Mouse (Mus musculus) heart, embryonic 13.5 days (tissue): ENCODE data around the gene Sptlc3. TPM values are rescaled to one million over a fixed set of nuclear protein-coding genes. Genes with fewer than 3 reads are reported as not detected.

Source experiments
- ATAC-seq: fragments of 200-750 bp; cut with Nextera tagmentation; 2 replicates; pipeline ENCODE4 v1.8.0; 2017; ENCODE audit warnings: moderate TSS enrichment; ENCODE audit not compliant: insufficient number of reproducible peaks, low FRiP score, low TSS enrichment; ENCODE audit errors: extremely low read depth
- H3K27ac ChIP-seq: fragments of 300-500 bp; sonication (generic); replicated peaks from 2 replicates; pipeline ENCODE4 v1.5.1; 2015; ENCODE audit warnings: moderate library complexity, mild to moderate bottlenecking, inconsistent platforms
- H3K27me3 ChIP-seq: fragments of 300-500 bp; sonication (generic); replicated peaks from 2 replicates; pipeline ENCODE4 v1.6.1; 2015; ENCODE audit warnings: mild to moderate bottlenecking, inconsistent platforms
- H3K36me3 ChIP-seq: fragments of 300-500 bp; sonication (generic); 2 replicates; pipeline ENCODE4 v1.6.1; 2015; ENCODE audit warnings: mild to moderate bottlenecking, inconsistent platforms
- H3K4me1 ChIP-seq: fragments of 300-500 bp; sonication (generic); 2 replicates; pipeline ENCODE4 v1.6.1; 2015; ENCODE audit warnings: inconsistent platforms
- H3K4me2 ChIP-seq: fragments of 300-500 bp; sonication (generic); 2 replicates; pipeline ENCODE4 v1.6.1; 2015; ENCODE audit warnings: inconsistent platforms, mild to moderate bottlenecking, moderate library complexity
- H3K4me3 ChIP-seq: fragments of 300-500 bp; sonication (generic); 2 replicates; pipeline ENCODE4 v1.5.1; 2015; ENCODE audit warnings: moderate library complexity, mild to moderate bottlenecking, inconsistent platforms
- H3K9ac ChIP-seq: fragments of 300-500 bp; sonication (generic); 2 replicates; pipeline ENCODE4 v1.6.1; 2015; ENCODE audit warnings: inconsistent platforms, mild to moderate bottlenecking, moderate library complexity
- H3K9me3 ChIP-seq: fragments of 300-500 bp; sonication (generic); 2 replicates; pipeline ENCODE4 v1.6.1; 2016; ENCODE audit warnings: inconsistent platforms
- WGBS: fragments of 180-500 bp; shearing (Covaris S2); methylation state at CpG from one replicate; pipeline ENCODE4 v1.1.7; 2015; ENCODE audit warnings: mixed read lengths; 5-methylcytosine and 5-hydroxymethylcytosine counted together
- polyA plus RNA-seq: library from polyadenylated mRNA; unstranded; fragments of >200 nt; fragmentation: Nextera tagmentation; extraction: Ambion mirVana; gene quantifications from 2 replicates; pipeline ENCODE4 v1.2.1, GENCODE M21; 2015

Gene Sptlc3
- polyA plus RNA-seq = 0.06 TPM in 1 of 2 replicates, not detected in the other

DNA sequence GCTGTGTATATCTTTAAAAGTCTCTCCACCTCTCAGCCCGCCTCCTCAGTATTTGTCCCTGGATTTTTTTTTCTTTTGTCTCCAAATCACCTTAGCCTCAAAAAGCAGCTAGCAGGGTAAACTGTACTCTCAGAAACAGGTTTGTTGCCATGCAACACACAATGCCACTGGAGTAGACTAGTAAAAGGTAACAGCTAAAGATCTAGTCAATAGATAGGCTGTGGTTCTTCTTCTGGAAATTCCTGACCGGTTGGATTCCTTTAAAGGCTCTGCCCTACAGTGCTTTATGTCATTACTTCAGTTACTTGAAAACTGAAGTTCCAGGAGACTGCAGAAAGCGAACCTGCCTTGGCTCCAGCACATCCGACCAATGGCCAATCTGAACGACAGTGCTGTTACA lies at the start of gene Sptlc3:
Gene Sptlc3 (plus strand): TSS at position 78 of the 400 bp plus-strand sequence.
- WGBS = 62% methylated on average over 5 of the region's 5 CpGs
- Histone ChIP-seq H3K4me3 (no peak within 1 kb of the TSS), H3K9ac (no peak within 1 kb of the TSS), H3K4me1 (no peaks in the 10 kb centered on the region), H3K36me3 (no peaks in the 10 kb centered on the region), H3K27ac (no peak within 1 kb of the TSS), H3K9me3 (no peaks in the 10 kb centered on the region), H3K27me3 (no peaks in the 10 kb centered on the region), H3K4me2 (no peak within 1 kb of the TSS)
- ATAC-seq = no peak

DNA sequence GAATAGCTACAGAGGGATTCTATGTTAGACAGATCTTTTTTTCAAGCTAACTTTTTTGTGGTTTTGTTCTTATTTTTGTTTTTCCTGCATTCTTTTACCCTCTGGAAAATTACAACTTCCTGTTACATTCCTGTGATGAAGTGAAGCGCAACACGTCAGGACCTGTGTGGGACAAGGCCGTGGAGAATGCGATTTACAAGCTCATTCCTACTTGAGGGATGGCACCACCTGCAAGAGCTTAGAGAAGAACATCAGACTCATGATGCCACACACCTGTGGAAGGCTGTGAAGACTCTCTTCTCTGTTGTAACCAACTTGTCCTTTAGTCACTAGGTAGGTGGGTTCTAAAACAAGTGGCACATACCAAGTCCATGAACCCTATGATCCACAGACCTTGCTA lies 26.0 kb upstream of the Sptlc3 start:
- H3K9ac ChIP-seq = no peak overlapping the region
- no peak for ATAC-seq
- no peak overlapping the region for H3K27ac ChIP-seq
- H3K36me3 ChIP-seq = no peaks in the 10 kb centered on the region
- no peak overlapping the region for H3K4me3 ChIP-seq
- no peaks in the 10 kb centered on the region for H3K27me3 ChIP-seq
- no peaks in the 10 kb centered on the region for H3K9me3 ChIP-seq
- no peaks in the 10 kb centered on the region for H3K4me1 ChIP-seq
- WGBS = 77% methylated on average over 4 of the region's 4 CpGs
- H3K4me2 ChIP-seq = no peak overlapping the region

DNA sequence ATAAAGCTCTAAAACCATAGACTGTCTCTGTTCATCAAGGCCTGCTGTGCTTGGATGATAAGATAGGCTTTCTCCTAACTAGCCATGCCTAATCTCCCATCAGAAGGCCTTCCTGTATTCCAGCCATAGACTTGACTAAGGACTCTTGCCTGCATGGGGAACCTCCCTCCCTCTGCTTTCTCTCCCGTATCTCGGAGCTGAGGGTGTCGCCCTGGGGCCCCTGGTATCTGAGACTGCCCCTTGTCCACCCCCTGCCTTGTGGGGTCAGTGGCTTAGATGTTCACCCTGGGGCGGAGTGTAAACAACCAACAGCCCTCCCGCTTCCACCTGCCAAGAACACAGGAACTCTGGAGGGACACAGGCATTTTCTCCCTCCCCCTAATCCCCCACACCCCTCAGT lies 5.0 kb upstream of the Sptlc3 start:
- H3K4me1 ChIP-seq = no peaks in the 10 kb centered on the region
- H3K4me3 ChIP-seq = no peak overlapping the region
- H3K27me3 ChIP-seq = no peaks in the 10 kb centered on the region
- no peak overlapping the region for H3K9ac ChIP-seq
- 43% methylated on average over 5 of the region's 5 CpGs for WGBS
- no peaks in the 10 kb centered on the region for H3K36me3 ChIP-seq
- no peak overlapping the region for H3K4me2 ChIP-seq
- H3K27ac ChIP-seq = no peak overlapping the region
- no peak for ATAC-seq
- H3K9me3 ChIP-seq = no peaks in the 10 kb centered on the region

DNA sequence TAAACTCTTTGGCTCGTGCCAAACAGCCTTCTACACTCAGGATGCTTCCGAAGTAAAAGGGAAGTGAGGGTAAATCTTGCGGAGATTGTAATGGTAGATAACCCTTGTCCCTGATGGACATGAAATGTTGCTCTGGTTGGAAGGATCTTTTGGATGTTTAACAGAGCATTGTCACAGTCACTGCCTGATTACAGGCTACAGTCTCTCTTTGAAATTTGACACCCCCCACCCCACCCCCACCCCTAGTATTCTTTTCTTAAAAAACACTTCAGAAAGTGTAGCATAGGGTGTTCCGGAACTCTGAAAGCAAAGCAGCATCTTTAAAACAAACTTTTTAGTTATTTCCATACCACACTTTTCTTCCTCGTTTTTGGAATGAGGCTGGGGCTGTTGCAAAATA lies 916 bp downstream of the Sptlc3 start:
- Histone ChIP-seq H3K9me3 (no peaks in the 10 kb centered on the region), H3K4me2 (no peak overlapping the region), H3K36me3 (no peaks in the 10 kb centered on the region), H3K4me3 (no peak overlapping the region), H3K9ac (no peak overlapping the region), H3K4me1 (no peaks in the 10 kb centered on the region), H3K27me3 (no peaks in the 10 kb centered on the region), H3K27ac (no peak overlapping the region)
- no peak for ATAC-seq
- WGBS = 31% methylated on average over 5 of the region's 5 CpGs

DNA sequence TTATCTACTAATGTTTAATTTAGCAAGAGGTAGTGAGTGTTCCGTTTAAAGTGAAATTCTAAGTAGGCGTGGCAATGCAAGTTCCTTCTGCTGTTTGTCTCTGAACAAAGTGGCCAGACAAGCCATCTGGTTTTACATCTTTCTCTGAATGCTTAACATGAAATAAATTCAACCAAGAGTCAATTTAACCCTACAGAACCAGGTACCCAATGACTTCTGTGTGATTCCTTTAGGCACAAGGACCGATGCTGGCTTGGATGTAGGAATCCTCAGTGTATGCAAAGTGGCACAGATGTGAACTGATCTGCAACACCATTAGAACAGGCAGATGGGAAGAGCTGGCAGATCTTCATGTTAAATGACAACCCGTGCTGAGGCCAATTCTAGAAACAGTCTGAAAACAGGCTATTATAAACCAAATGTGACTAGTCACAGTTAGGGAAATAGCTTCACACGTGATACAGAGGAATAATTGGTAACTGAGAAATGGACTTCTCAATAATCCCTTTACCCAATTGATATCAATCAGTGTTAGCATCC lies 68.3 kb downstream of the Sptlc3 start:
- H3K9ac ChIP-seq = no peak overlapping the region
- no peak overlapping the region for H3K4me3 ChIP-seq
- H3K9me3 ChIP-seq = no peaks in the 10 kb centered on the region
- H3K27me3 ChIP-seq = no peaks in the 10 kb centered on the region
- no peak for ATAC-seq
- H3K36me3 ChIP-seq = no peaks in the 10 kb centered on the region
- 72% methylated on average over 5 of the region's 5 CpGs for WGBS
- H3K4me1 ChIP-seq = no peaks in the 10 kb centered on the region
- H3K27ac ChIP-seq = no peak overlapping the region
- no peak overlapping the region for H3K4me2 ChIP-seq

DNA sequence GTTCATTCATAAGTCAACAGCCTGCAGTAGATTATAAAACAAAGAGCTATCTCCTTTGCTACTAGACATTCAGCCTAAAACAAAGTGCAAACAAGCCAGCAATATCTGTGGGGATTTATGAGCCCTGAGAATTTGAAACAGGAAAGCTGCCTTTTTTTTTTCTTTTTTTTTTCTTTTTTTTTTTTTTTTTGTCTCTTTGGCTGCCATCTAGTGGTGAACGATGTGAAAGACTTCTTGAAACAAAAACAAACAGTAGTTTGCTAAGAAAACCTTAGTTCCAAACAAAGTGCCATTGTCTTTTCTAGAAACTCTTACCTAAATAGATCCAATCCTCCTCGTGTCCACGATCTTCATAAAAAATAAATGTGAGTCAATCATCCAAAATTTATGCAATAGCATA lies 85.6 kb downstream of the Sptlc3 start:
- peaks cover 3% of the 10 kb centered on the region; the same call in 1 of the 2 replicates for H3K4me1 ChIP-seq
- no peak overlapping the region for H3K27ac ChIP-seq
- 6% methylated on average over 3 of the region's 3 CpGs for WGBS
- no peak for ATAC-seq
- H3K9ac ChIP-seq = no peak overlapping the region
- no peaks in the 10 kb centered on the region for H3K27me3 ChIP-seq
- H3K36me3 ChIP-seq = no peaks in the 10 kb centered on the region
- no peak overlapping the region for H3K4me2 ChIP-seq
- H3K9me3 ChIP-seq = no peaks in the 10 kb centered on the region
- H3K4me3 ChIP-seq = no peak overlapping the region

DNA sequence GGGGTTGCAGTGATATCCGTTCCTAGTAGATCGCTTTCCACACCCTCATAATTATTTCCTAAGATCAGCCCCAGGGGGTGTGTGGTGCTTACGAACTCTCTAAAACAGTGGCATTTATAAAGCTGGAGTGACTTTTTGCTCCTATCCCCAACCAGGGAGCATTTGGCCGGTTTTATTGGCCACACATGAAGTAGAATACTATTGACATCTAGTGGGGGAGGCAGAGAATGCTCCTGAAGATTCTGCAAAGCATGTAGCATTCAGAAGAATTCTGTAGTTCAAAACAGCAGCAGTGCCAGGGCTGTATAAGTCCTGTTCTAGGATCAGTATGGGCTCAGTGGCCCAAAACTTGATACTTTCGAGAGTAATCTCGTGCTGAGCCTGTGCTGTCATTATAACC lies 89.1 kb downstream of the Sptlc3 start:
- H3K27me3 ChIP-seq = no peaks in the 10 kb centered on the region
- H3K9ac ChIP-seq = no peak overlapping the region
- H3K9me3 ChIP-seq = no peaks in the 10 kb centered on the region
- ATAC-seq = no peak
- H3K4me3 ChIP-seq = no peak overlapping the region
- H3K36me3 ChIP-seq = no peaks in the 10 kb centered on the region
- H3K4me2 ChIP-seq = no peak overlapping the region
- H3K4me1 ChIP-seq = peaks cover 3% of the 10 kb centered on the region; the same call in 1 of the 2 replicates
- 43% methylated on average over 6 of the region's 6 CpGs for WGBS
- H3K27ac ChIP-seq = no peak overlapping the region

DNA sequence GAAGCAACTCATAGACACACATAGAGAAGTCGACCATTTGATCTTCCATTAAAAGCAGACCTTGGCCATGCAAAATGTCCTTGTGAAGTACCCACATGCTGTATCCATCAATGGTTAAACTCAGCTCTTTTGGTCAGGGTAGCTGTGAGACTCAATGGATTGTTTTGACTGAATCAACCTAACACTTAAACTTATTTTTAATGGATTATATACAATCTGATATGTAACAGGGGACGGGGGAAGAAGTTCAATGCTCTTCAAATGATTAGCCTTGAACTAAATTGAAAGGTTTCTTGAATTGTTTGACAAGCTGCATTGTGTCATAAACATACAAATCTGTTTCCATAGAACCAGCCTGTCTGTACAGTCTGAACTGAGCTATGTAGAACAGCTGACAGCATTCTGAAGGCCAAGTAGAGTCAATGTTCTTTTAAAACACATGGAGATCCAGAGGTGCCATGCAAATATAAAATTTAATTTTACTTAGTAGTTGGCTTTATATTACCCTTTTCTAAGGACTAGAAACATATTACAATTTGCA lies 94.0 kb downstream of the Sptlc3 start:
- ATAC-seq = no peak
- H3K4me3 ChIP-seq = no peak overlapping the region
- H3K4me1 ChIP-seq = peaks cover 3% of the 10 kb centered on the region; the same call in 1 of the 2 replicates
- no peak overlapping the region for H3K27ac ChIP-seq
- H3K27me3 ChIP-seq = no peaks in the 10 kb centered on the region
- H3K36me3 ChIP-seq = no peaks in the 10 kb centered on the region
- H3K4me2 ChIP-seq = no peak overlapping the region
- no peak overlapping the region for H3K9ac ChIP-seq
- no peaks in the 10 kb centered on the region for H3K9me3 ChIP-seq
- WGBS = 75% methylated on average over 2 of the region's 2 CpGs

DNA sequence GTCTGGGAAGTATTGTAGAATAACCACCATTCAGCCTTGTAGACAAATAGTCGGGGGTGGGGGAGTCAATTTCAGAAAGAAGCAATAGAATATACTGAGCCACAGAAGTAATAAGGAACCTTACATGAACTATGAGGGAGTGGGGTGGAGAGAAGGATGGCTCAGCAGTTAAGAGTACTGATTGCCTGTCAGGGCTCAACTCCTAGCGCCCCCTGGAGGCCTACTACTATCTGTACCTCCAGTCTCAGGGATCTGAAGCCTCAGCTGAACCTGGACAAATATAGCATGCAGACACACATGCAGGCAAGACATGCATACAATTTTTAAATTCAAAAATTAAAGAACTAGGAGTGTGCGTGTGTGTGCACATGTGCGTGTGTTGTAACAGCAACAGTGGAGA lies 96.2 kb downstream of the Sptlc3 start:
- H3K4me2 ChIP-seq = no peak overlapping the region
- H3K27ac ChIP-seq = no peak overlapping the region
- H3K4me1 ChIP-seq = no peaks in the 10 kb centered on the region
- WGBS = 34% methylated on average over 4 of the region's 4 CpGs
- H3K9ac ChIP-seq = no peak overlapping the region
- H3K36me3 ChIP-seq = no peaks in the 10 kb centered on the region
- no peak overlapping the region for H3K4me3 ChIP-seq
- H3K9me3 ChIP-seq = no peaks in the 10 kb centered on the region
- H3K27me3 ChIP-seq = no peaks in the 10 kb centered on the region
- ATAC-seq = no peak

DNA sequence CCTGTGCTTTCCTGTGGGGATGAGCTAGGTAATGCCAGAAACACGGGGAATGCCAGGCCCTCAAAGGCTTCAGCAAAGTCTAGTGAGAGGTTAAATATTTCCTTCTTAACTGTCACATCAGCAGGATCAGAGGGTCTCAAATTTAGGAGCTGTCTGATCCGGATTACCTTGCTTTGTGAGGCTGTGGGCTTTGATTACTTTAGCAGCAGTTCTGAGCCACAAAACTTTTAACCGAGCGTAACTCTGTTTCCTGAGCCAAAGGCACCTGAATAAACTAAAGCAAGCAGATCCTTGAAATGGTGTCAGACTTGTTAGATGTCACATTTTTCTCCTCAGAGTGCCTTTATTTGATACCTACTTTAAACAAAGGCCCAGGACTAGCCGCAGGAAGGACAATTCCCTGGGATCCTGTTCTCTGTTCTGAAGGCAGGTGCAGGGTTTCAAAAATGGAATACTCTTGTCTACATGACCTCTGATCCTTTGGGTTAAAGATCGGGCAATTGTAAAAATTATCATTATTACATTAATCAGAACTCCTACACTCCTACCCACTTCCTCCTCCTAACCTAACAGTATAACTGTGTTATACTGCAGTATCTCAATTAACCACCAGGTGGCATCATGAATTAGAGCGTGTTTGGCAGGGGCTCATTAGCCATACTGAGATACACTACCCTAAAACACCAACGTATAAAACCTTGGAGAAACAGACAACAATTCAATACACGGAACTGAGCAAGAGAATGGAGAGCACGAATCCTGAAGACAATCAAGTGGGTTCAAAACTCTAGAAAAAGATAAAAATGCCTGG lies 97.4 kb downstream of the Sptlc3 start:
- Histone ChIP-seq H3K4me3 (no peak overlapping the region), H3K27me3 (no peaks in the 10 kb centered on the region), H3K4me2 (no peak overlapping the region), H3K9ac (no peak overlapping the region), H3K36me3 (no peaks in the 10 kb centered on the region), H3K27ac (no peak overlapping the region), H3K9me3 (no peaks in the 10 kb centered on the region), H3K4me1 (no peaks in the 10 kb centered on the region)
- 43% methylated on average over 10 of the region's 10 CpGs for WGBS
- ATAC-seq = no peak

DNA sequence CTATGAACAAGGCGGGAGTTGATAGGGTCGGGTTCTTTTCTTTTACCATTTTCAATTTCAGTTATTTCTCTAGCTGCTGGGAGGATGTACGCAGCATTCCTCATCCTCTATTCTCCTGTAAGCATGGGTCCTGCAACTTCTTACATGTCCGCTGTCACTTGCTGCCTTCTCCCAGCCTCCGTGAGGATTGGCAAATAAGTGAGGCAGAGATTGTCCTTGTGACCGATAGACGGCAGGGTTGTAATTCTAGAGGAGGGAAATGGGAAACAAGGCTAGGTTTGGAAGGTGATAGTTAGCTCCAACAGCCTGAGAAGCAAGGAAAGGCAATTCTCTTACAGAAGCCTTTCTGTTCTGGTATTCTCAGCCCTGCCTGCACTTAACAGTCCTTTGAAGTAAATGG lies 98.4 kb downstream of the Sptlc3 start:
- no peak overlapping the region for H3K4me2 ChIP-seq
- H3K4me3 ChIP-seq = no peak overlapping the region
- no peaks in the 10 kb centered on the region for H3K36me3 ChIP-seq
- H3K9me3 ChIP-seq = no peaks in the 10 kb centered on the region
- no peaks in the 10 kb centered on the region for H3K4me1 ChIP-seq
- ATAC-seq = no peak
- no peaks in the 10 kb centered on the region for H3K27me3 ChIP-seq
- no peak overlapping the region for H3K27ac ChIP-seq
- WGBS = 70% methylated on average over 7 of the region's 7 CpGs
- no peak overlapping the region for H3K9ac ChIP-seq

DNA sequence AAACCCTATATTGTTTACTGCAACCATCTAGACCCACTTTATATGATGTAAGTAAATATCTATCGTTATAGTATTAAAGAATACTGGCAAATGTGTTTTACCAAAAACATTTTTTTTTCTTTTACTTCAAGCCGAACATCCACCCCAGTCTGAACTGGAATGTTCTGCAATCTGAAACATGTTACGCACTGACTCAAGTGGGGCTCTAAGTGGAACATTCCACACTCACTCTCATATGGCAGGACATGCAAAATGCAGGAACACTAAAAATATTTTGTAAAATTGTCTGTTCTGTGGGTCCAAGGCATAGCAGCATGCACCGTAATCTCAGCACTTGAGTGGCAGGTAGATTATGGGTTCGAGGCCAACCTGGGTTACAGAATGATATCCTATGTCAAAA lies 103.5 kb downstream of the Sptlc3 start:
- H3K9me3 ChIP-seq = no peaks in the 10 kb centered on the region
- H3K27me3 ChIP-seq = no peaks in the 10 kb centered on the region
- ATAC-seq = no peak
- 78% methylated on average over 5 of the region's 5 CpGs for WGBS
- no peak overlapping the region for H3K27ac ChIP-seq
- no peaks in the 10 kb centered on the region for H3K36me3 ChIP-seq
- no peak overlapping the region for H3K4me2 ChIP-seq
- peaks cover 5% of the 10 kb centered on the region; the same call in 1 of the 2 replicates for H3K4me1 ChIP-seq
- no peak overlapping the region for H3K4me3 ChIP-seq
- H3K9ac ChIP-seq = no peak overlapping the region
